Mouse (Mus musculus) activated CD4-positive, CD25-positive, alpha-beta regulatory T cell (primary cell): Measurements from ENCODE around the gene Oog3. TPM values are rescaled to one million over a fixed set of nuclear protein-coding genes. Genes with fewer than 3 reads are reported as not detected.

ENCODE experiments used
- polyA plus RNA-seq, 2 experiments: library from polyadenylated mRNA; unstranded; fragments of 100-300 nt; shearing (Covaris generic); gene quantifications; one replicate each; pipeline ENCODE4 v1.2.1; 2017

The Oog3 gene
- under 1 TPM in 1 of 2 experiments, not detected in 1; 0.26 TPM for polyA plus RNA-seq

GRCm38 (mm10) chr4:144162563-144162962 is at the start of gene Oog3:
Oog3 (minus strand) TSS chr4:144162663.

GRCm38 (mm10) chr4:144190419-144190818 is 28.0 kb upstream of the Oog3 start, which contains the start of gene Oog2:
Oog2 (plus strand) TSS chr4:144190719.

Other genes starting within 250 kb of the Oog3 start
- gene Pramef25, start 211.6 kb downstream of the Oog3 start, polyA plus RNA-seq: not detected
- gene Gm13101, start 195.7 kb downstream of the Oog3 start, polyA plus RNA-seq: not detected
- gene Pramef17, start 168.3 kb downstream of the Oog3 start, polyA plus RNA-seq: under 1 TPM in 1 of 2 experiments, not detected in 1; 0.14 TPM
- under 1 TPM; 0.14 to 0.25 TPM for gene Pramel4, start 103.5 kb downstream of the Oog3 start, polyA plus RNA-seq
- gene Gm13102, start 56.2 kb downstream of the Oog3 start, polyA plus RNA-seq: under 1 TPM in 1 of 2 experiments, not detected in 1; 0.20 TPM
- gene Oog2, start 28.1 kb upstream of the Oog3 start, polyA plus RNA-seq: under 1 TPM in 1 of 2 experiments, not detected in 1; 0.23 TPM
- gene C87977, start 50.7 kb upstream of the Oog3 start, polyA plus RNA-seq: not detected
- not detected for gene Pramel5, start 117.8 kb upstream of the Oog3 start, polyA plus RNA-seq
- gene Gm13128, start 167.6 kb upstream of the Oog3 start, polyA plus RNA-seq: not detected
- not detected for gene Gm13119, start 195.3 kb upstream of the Oog3 start, polyA plus RNA-seq
- gene Pramef20, start 215.3 kb upstream of the Oog3 start, polyA plus RNA-seq: under 1 TPM in 1 of 2 experiments, not detected in 1; 0.28 TPM
- not detected for gene Pramef12, start 245.8 kb upstream of the Oog3 start, polyA plus RNA-seq